Mouse (Mus musculus) lung, embryonic 15.5 days (tissue): ENCODE measurements at regions not wholly inside any gene's neighbourhood (a gene's known extent, or its start where the extent isn't known, plus 50 kb on each side); places are given as distances from the start of the nearest gene placed in this dataset.

ENCODE experiments used
- ATAC-seq: fragments of 200-750 bp; cut with Nextera tagmentation; 2 replicates; pipeline ENCODE4 v1.8.0; 2017; ENCODE audit warnings: moderate number of reproducible peaks, borderline replicate concordance; ENCODE audit not compliant: low FRiP score, low TSS enrichment; ENCODE audit errors: extremely low read depth
- H3K27ac ChIP-seq: fragments of 300-500 bp; sonication (generic); 2 replicates; pipeline ENCODE4 v1.5.1; 2015; ENCODE audit warnings: moderate library complexity, mild to moderate bottlenecking, inconsistent platforms
- H3K27me3 ChIP-seq: fragments of 300-500 bp; sonication (generic); 2 replicates; pipeline ENCODE4 v1.6.1; 2015; ENCODE audit warnings: inconsistent platforms
- H3K36me3 ChIP-seq: fragments of 300-500 bp; sonication (generic); 2 replicates; pipeline ENCODE4 v1.6.1; 2015; ENCODE audit warnings: inconsistent platforms
- H3K4me1 ChIP-seq: fragments of 300-500 bp; sonication (generic); 2 replicates; pipeline ENCODE4 v1.6.1; 2015; ENCODE audit warnings: inconsistent platforms
- H3K4me2 ChIP-seq: fragments of 300-500 bp; sonication (generic); 2 replicates; pipeline ENCODE4 v1.6.1; 2015; ENCODE audit warnings: inconsistent platforms, mild to moderate bottlenecking, moderate library complexity
- H3K4me3 ChIP-seq: fragments of 300-500 bp; sonication (generic); 2 replicates; pipeline ENCODE4 v1.5.1; 2015; ENCODE audit warnings: mild to moderate bottlenecking, inconsistent platforms
- H3K9ac ChIP-seq: fragments of 300-500 bp; sonication (generic); 2 replicates; pipeline ENCODE4 v1.6.1; 2015; ENCODE audit warnings: inconsistent platforms
- H3K9me3 ChIP-seq: fragments of 300-500 bp; sonication (generic); 2 replicates; pipeline ENCODE4 v1.6.1; 2016; ENCODE audit warnings: inconsistent platforms
- WGBS: fragments of 180-500 bp; shearing (Covaris S2); methylation state at CpG from one replicate; pipeline ENCODE4 v1.1.7; 2015; 5-methylcytosine and 5-hydroxymethylcytosine counted together

DNA sequence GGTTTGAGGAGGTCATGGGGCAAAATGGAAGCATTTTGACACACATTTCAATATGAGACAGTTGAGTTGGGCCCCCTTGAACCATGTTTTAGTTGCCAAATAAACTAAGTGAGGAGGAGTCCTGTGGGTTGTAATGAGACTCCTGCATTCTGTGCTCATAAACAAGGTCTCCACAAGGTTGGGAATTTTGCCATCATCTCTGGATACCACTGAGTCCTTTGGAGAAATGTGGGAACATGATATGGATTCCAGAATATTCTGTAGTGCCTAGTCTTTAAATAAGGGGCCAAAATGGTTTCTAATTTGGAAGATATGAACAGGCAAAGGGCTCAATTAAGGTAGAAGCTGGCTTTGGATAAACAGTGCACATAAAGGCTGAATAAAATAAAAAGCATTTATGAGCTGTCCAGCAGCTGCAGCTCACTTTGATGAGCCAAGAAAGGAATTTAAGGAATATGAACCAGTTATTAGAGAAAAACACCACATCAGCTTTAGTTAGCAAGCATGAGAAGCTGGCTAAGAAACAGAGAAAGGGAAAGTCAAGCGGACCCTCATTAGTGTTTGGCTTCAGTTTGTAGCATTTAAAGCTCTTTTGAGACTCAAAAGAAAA, 161.3 kb upstream of the Sstr4 start:
- Histone ChIP-seq H3K4me1 (no peaks in the 10 kb centered on the region), H3K36me3 (no peaks in the 10 kb centered on the region), H3K9ac (no peak overlapping the region), H3K4me3 (no peak overlapping the region), H3K27me3 (no peaks in the 10 kb centered on the region), H3K4me2 (no peak overlapping the region), H3K9me3 (no peaks in the 10 kb centered on the region), H3K27ac (no peak overlapping the region)
- 45% methylated on average over 1 of the region's 1 CpGs for WGBS
- ATAC-seq = no peak

DNA sequence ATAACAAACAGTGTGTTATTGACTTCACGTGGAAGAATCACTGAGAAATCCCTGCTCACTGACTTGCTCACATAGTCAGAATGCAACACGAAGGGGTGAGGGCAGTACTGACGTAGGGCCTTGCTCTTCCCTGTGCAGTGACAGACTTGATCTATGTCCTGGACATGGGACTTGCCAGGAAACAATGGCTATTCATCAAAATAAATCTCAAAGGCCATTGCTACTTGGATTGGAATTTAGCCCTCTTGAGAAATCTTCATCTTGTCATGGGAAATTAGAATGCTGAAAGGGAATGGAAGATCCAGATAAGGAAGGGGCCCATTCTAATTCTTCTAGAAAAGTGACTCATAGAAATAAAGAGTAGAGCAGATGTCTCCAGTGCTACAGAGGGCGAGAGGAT, 158.0 kb upstream of the Sstr4 start:
- no peak overlapping the region for H3K4me2 ChIP-seq
- no peak for ATAC-seq
- H3K9ac ChIP-seq = no peak overlapping the region
- H3K27me3 ChIP-seq = no peaks in the 10 kb centered on the region
- no peak overlapping the region for H3K27ac ChIP-seq
- 67% methylated on average over 4 of the region's 4 CpGs for WGBS
- H3K9me3 ChIP-seq = no peaks in the 10 kb centered on the region
- no peaks in the 10 kb centered on the region for H3K4me1 ChIP-seq
- H3K36me3 ChIP-seq = no peaks in the 10 kb centered on the region
- no peak overlapping the region for H3K4me3 ChIP-seq

DNA sequence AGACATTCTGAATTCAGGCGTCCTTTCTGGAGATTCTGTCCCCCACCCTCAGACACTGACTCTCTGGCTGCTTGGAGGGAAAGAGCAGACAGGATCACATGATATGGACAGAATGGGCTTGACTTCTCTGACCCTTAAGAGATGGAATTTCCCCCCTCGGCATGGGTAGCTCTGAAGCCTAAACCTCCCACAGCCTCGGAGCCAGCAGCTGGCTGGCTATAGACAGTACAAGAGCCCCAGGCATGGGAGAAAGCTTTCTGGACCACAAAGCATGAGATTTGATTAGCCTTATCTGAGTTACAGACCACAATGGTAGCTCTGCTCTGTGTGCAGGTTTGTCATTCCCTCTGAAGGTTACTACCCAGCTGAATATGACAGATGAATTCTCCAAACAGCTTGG, 156.1 kb upstream of the Sstr4 start:
- H3K27ac ChIP-seq = no peak overlapping the region
- H3K4me2 ChIP-seq = no peak overlapping the region
- H3K4me1 ChIP-seq = no peaks in the 10 kb centered on the region
- H3K4me3 ChIP-seq = no peak overlapping the region
- H3K9ac ChIP-seq = no peak overlapping the region
- 31% methylated on average over 3 of the region's 3 CpGs for WGBS
- ATAC-seq = no peak
- H3K9me3 ChIP-seq = no peaks in the 10 kb centered on the region
- no peaks in the 10 kb centered on the region for H3K27me3 ChIP-seq
- H3K36me3 ChIP-seq = no peaks in the 10 kb centered on the region

DNA sequence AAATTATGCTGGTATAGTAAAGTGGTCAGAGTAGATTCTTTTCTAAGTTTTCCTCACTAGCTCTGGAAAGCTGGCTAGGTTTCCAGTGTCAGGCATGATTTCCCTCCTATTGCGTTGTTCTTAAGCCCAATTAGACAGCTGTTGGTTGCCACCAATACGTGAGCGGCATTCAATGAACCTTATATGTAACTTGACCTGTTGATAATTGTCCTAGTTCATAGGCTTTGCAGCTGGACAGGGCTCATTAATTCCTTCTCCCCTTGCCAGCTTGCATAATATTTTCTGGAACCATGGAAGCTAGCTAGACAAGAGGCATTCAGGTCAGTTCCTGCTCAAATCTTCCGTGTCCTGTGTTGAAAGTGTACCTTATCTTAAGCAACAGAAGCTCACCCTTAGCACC, 152.9 kb upstream of the Sstr4 start:
- ATAC-seq = no peak
- H3K4me3 ChIP-seq = no peak overlapping the region

DNA sequence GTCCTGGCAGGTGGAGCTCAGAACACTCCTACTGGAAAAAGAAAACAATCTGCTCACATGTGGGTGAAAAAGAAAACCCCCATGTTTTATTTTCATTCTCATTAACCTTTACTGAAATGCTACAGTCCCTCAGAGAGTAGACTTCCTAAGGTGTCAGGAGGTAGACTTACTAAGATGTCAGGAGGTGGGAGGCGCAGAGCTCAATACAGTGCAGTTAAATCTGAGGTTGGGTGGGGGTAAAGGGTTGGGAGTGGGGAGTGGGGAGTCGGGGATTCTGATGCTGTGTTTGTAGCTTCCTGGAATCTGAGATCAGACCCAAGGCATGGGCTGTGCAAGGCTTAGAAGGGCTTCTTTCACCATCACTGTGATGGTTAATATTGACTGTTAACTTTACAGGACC, 149.6 kb upstream of the Sstr4 start:
- Histone ChIP-seq H3K4me3 (no peak overlapping the region), H3K9me3 (no peaks in the 10 kb centered on the region), H3K4me1 (no peaks in the 10 kb centered on the region), H3K27me3 (no peaks in the 10 kb centered on the region), H3K27ac (no peak overlapping the region), H3K9ac (no peak overlapping the region), H3K4me2 (no peak overlapping the region), H3K36me3 (no peaks in the 10 kb centered on the region)
- WGBS = 88% methylated on average over 2 of the region's 2 CpGs
- ATAC-seq = no peak

More for the DNA sequence above, 152.9 kb upstream of the Sstr4 start:
- Histone ChIP-seq H3K4me1 (no peaks in the 10 kb centered on the region), H3K27me3 (no peaks in the 10 kb centered on the region), H3K4me2 (no peak overlapping the region), H3K9me3 (no peaks in the 10 kb centered on the region), H3K36me3 (no peaks in the 10 kb centered on the region), H3K9ac (no peak overlapping the region), H3K27ac (no peak overlapping the region)
- WGBS = 78% methylated on average over 4 of the region's 4 CpGs

DNA sequence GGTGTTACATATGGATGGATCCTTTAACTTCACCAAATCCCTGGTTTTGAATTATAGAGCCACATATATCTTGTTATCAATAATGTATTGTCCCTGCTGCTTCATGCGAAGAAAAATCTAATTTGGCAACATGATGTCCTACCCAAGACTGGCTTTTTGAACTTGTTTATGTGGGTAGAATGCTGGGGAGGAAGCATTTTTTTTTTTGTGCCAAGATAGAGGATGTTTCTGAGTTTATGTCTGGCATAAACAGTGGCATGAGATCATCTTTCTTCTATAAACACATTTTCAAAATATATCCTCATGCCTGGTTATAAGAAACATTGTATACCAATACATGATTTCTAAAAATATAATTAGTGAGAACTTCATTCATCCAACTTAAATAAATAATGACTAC, 144.2 kb upstream of the Sstr4 start:
- H3K9me3 ChIP-seq = no peaks in the 10 kb centered on the region
- no peak overlapping the region for H3K4me3 ChIP-seq
- H3K36me3 ChIP-seq = no peaks in the 10 kb centered on the region
- no peak overlapping the region for H3K4me2 ChIP-seq
- no peak for ATAC-seq
- no peaks in the 10 kb centered on the region for H3K4me1 ChIP-seq
- no peak overlapping the region for H3K9ac ChIP-seq
- no peak overlapping the region for H3K27ac ChIP-seq
- 65% methylated on average over 1 of the region's 1 CpGs for WGBS
- no peaks in the 10 kb centered on the region for H3K27me3 ChIP-seq

DNA sequence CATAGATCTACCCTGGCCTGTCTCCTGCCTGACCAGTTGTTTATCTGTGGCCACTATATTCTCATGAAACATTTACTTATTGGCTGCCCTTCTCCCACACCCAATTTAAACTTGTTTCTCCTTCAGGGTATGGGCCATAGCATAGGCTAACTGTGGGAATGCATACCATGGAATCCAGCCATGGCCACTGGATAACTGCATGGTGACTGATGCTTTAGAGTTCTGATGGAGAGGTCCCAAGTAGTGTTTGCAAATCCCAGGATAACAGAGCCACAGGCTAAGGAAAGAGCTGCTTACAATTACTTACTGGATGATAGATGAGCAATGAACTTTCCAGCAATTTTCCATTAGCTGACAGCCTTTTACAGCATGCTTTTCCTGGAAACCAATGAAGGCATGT, 139.5 kb upstream of the Sstr4 start:
- no peak for ATAC-seq
- no peaks in the 10 kb centered on the region for H3K4me1 ChIP-seq
- H3K4me3 ChIP-seq = no peak overlapping the region
- no peaks in the 10 kb centered on the region for H3K27me3 ChIP-seq
- no peak overlapping the region for H3K27ac ChIP-seq
- H3K36me3 ChIP-seq = no peaks in the 10 kb centered on the region
- H3K9ac ChIP-seq = no peak overlapping the region
- H3K4me2 ChIP-seq = no peak overlapping the region
- no peaks in the 10 kb centered on the region for H3K9me3 ChIP-seq

DNA sequence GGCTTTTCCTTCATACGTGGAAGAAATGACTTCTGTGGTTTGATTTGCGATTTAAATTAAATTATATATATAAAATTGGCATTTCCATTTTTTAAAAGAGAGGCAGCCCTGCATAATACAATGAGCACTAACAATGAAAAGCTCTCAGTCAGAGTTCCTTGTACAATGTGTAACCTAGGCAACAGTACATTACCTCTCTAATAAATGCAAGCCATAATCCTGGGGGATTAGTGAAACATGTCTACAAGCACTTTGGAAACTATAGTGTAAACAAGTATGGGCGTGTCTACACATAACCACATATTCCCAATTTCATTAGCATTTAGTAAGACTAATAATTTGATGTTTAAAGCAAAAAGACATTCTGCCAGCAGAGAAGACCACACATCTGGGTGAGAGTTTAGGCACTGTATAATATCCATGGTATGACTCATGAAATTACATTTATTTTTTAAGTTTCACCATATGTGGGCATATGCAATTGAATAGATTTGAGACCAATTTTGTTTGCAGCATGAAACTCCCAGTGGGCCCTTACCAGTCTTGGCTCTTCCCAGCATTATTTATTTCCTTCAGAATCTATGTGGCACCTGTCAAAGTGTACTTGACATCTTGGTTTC, 130.9 kb upstream of the Sstr4 start:
- 79% methylated on average over 3 of the region's 3 CpGs for WGBS
- ATAC-seq = no peak

DNA sequence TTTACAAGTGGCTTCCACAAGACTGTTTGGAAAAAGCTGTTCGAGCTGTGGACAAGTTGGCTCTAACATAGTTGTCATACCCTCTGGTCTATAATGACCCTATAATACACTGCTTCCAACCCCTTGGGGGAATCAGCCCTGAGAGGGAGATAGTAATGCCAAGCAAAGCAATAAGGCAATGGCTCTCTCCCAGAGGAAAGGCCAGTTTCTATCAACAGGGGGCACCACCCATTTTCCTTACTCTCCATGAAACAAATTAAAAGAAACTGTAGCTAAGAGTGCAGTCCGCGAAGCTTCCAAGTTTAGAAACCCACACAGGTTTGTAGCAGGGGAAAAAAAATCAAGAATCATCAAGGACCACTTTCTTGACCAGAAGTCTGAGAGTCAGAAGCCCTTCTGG, 115.9 kb upstream of the Sstr4 start:
- Histone ChIP-seq H3K27ac (no peak overlapping the region), H3K4me2 (no peak overlapping the region), H3K4me1 (no peaks in the 10 kb centered on the region), H3K9me3 (no peaks in the 10 kb centered on the region), H3K27me3 (no peaks in the 10 kb centered on the region), H3K4me3 (no peak overlapping the region), H3K36me3 (no peaks in the 10 kb centered on the region), H3K9ac (no peak overlapping the region)
- ATAC-seq = no peak
- WGBS = 82% methylated on average over 3 of the region's 3 CpGs

More for the DNA sequence above, 130.9 kb upstream of the Sstr4 start:
- Histone ChIP-seq H3K36me3 (no peaks in the 10 kb centered on the region), H3K9me3 (no peaks in the 10 kb centered on the region), H3K27ac (no peak overlapping the region), H3K4me3 (no peak overlapping the region), H3K4me2 (no peak overlapping the region), H3K27me3 (no peaks in the 10 kb centered on the region), H3K4me1 (no peaks in the 10 kb centered on the region), H3K9ac (no peak overlapping the region)

DNA sequence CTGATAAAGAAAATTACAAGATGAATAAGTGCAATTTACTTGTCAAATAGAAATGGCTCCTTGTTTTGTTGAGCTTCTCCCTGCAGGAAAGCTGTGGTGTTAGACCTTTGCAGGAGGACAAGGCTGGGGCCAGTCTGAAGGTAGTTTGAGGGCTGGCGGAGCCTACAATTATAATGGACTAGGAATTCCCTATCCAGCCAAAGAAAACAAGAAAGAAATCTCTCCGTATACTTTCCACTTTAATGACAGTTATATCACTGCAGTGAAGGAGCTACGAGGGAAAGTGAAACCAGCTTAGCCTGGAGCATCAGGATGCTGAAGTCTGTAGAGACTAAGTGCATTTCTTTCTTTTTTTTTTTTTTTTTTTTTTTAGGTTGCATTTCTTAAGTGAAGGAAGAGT, 104.8 kb upstream of the Sstr4 start:
- H3K36me3 ChIP-seq = no peaks in the 10 kb centered on the region
- no peak overlapping the region for H3K4me3 ChIP-seq
- ATAC-seq = no peak
- H3K9me3 ChIP-seq = no peaks in the 10 kb centered on the region
- 56% methylated on average over 3 of the region's 3 CpGs for WGBS
- H3K27ac ChIP-seq = no peak overlapping the region
- H3K4me2 ChIP-seq = no peak overlapping the region
- no peak overlapping the region for H3K9ac ChIP-seq
- peaks cover 9% of the 10 kb centered on the region; the same call in 1 of the 2 replicates for H3K4me1 ChIP-seq
- H3K27me3 ChIP-seq = no peaks in the 10 kb centered on the region

DNA sequence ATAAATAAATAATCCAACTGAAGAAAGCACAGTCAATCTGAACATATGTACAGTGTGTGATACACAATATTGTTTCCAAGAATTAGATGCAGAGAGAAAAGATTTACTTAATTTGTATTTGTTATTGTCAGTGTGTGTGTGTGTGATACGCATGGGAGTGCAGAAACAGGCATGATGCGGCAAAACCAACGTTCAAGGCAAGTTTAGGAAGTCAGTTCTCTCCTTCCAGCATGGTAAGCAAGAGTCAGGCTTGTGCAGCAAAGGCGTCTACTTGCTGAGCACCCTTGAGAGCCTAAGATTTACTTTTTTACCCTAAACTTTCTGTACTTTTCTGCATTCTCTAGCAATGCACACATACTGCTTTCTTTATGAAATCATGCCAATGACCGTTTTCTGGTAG, 102.7 kb upstream of the Sstr4 start:
- Histone ChIP-seq H3K27me3 (no peaks in the 10 kb centered on the region), H3K27ac (no peak overlapping the region), H3K4me2 (no peak overlapping the region), H3K4me3 (no peak overlapping the region), H3K9me3 (no peaks in the 10 kb centered on the region), H3K9ac (no peak overlapping the region), H3K36me3 (no peaks in the 10 kb centered on the region), H3K4me1 (peaks cover 12% of the 10 kb centered on the region)
- ATAC-seq = no peak
- 81% methylated on average over 5 of the region's 5 CpGs for WGBS

DNA sequence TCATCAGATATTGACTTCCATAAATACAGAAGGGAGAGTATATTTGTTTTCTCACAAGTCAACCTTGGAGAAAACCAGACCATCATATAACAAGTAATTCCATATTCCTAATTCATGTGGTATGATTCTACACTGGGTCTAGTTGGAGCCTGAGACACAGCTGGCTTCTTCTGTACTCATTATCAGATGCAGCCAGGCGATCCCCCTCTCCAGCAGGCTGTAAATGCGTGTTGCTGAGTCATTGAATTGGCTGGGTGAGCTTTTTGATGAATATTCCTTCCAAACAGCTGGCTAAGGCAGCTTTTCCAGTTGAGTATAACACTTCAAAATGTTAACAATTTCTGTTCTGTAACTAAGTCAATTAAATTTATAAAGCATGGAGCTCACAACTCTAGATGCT, 102.2 kb upstream of the Sstr4 start:
- 47% methylated on average over 2 of the region's 2 CpGs for WGBS
- Histone ChIP-seq H3K9ac (no peak overlapping the region), H3K27me3 (no peaks in the 10 kb centered on the region), H3K4me3 (no peak overlapping the region), H3K9me3 (no peaks in the 10 kb centered on the region), H3K4me2 (no peak overlapping the region), H3K36me3 (no peaks in the 10 kb centered on the region), H3K4me1 (peaks cover 12% of the 10 kb centered on the region), H3K27ac (no peak overlapping the region)
- no peak for ATAC-seq

DNA sequence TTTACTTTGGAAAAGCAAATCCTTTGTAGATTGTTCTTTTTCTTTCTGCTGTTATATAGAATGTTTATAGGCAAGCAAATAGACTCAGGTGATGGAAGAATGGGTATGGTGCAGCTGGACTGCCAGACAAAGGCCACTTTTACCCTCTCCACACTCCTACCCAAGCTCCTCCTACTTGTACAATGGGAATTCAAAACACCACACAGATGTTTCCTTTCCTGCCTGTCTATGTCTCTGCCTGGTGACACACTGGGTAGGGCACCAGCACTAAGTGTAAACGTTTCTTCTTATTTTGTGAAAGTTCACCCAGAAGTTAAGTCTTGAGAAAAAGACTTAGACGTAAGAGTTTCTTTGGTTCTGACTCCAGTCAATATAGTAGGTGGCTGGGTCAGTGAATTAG, 94.3 kb upstream of the Sstr4 start:
- Histone ChIP-seq H3K4me2 (no peak overlapping the region), H3K4me1 (peaks cover 2% of the 10 kb centered on the region; the same call in 1 of the 2 replicates), H3K27me3 (no peaks in the 10 kb centered on the region), H3K4me3 (no peak overlapping the region), H3K9me3 (no peaks in the 10 kb centered on the region), H3K27ac (no peak overlapping the region), H3K9ac (no peak overlapping the region), H3K36me3 (no peaks in the 10 kb centered on the region)
- no peak; the same call in 1 of the 2 replicates for ATAC-seq
- 45% methylated on average over 2 of the region's 2 CpGs for WGBS
